Mouse (Mus musculus): ENCODE data around the gene Cd79a. TPM values are rescaled to one million over a fixed set of nuclear protein-coding genes. Genes with fewer than 3 reads are reported as not detected.

The Cd79a gene
- polyA plus RNA-seq, 1 experiment from 2014 or later = 32.0 TPM

DNA sequence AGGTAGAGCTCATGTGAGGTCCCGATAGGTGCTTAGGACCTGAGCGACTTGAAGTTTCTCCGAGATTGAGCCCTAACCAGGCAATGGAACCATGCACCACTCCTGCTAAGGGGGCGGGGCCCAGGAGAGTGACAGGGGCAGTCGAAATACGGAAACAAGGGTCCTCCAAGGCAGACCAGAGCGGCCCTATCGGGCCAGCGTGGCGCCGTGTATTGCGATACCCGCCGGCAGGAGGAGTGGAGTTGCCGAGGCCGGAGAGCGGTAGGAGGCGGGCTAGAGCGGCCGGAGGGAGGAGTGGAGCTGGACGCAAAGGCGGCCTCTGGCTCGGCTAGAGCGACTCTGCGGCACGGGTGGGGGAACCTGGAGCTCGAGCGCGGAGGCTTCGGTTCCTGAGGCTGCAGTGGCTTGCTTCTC lies 6.9 kb downstream of the Cd79a start:
- H3K4me1 ChIP-seq (ENCODE audit: insufficient read depth) = peaks cover 35% of the 10 kb centered on the region
- H3K9me3 ChIP-seq (ENCODE audit: low read length) = no peaks in the 10 kb centered on the region
- H3K4me2 ChIP-seq (ENCODE audit: low read depth, low read length) = peak overlapping the region; percentile 97
- peak overlapping the region; percentile 95 for H3K27ac ChIP-seq (ENCODE audit: low read depth)
- no peaks in the 10 kb centered on the region for H3K27me3 ChIP-seq (ENCODE audit: insufficient read depth, low read length)
- H3K4me3 ChIP-seq (ENCODE audit: low read depth, low read length) = peak overlapping the region; percentile 70
- peaks cover 17% of the 10 kb centered on the region for H3K36me3 ChIP-seq (replicated peaks; ENCODE audit: insufficient read depth, low read length)
- ATAC-seq = peak; percentile 96
- WGBS (ENCODE audit: insufficient replicate concordance) = under 1% methylated on average over 30 of the region's 30 CpGs
- H3K9ac ChIP-seq (replicated peaks) = peak overlapping the region; percentile 75
- TF ChIP-seq CTCF (IDR thresholded peaks at IDR 0.05; ENCODE audit: low read depth) (peak; percentile 81), EP300 (IDR thresholded peaks at IDR 0.05; ENCODE audit: low read depth) (peak; percentile 42; the same call in 1 of the 2 replicates)
- DNase-seq = peak; percentile 98

DNA sequence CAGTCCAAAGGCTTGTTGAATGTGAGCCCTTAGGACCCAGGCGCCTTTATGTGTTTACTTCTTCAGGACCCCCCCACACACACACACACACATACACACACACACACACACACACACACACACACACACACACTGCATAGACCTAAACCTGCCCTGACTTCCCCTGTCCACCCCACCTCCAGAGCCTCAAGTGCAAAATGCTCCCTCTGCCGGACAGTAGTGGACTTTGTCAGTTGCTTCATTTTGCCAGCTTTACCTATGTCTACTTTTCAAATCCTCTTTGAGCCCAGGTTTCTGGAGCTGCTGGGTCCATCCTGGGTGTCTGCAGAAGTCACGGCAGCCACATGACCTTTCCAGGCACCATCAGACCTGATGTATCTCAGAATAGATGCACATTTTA lies 7.8 kb downstream of the Cd79a start:
- Histone ChIP-seq H3K27ac (ENCODE audit: low read depth) (peak overlapping the region; percentile 86; the same call in 1 of the 2 replicates), H3K9me3 (ENCODE audit: low read length) (no peaks in the 10 kb centered on the region), H3K4me3 (ENCODE audit: low read depth, low read length) (peak overlapping the region; percentile 70), H3K36me3 (replicated peaks; ENCODE audit: insufficient read depth, low read length) (peaks cover 24% of the 10 kb centered on the region), H3K27me3 (ENCODE audit: insufficient read depth, low read length) (no peaks in the 10 kb centered on the region), H3K9ac (replicated peaks) (peak overlapping the region; percentile 75), H3K4me2 (ENCODE audit: low read depth, low read length) (peak overlapping the region; percentile 97), H3K4me1 (ENCODE audit: insufficient read depth) (peaks cover 35% of the 10 kb centered on the region)
- WGBS (ENCODE audit: insufficient replicate concordance) = 12% methylated on average over 3 of the region's 3 CpGs
- peak; percentile 20 for ATAC-seq
- TF ChIP-seq CTCF (IDR thresholded peaks at IDR 0.05; ENCODE audit: low read depth) = peak; percentile 94
- TF ChIP-seq EP300 (IDR thresholded peaks at IDR 0.05; ENCODE audit: low read depth) = no peak
- peak; percentile 80 for DNase-seq

DNA sequence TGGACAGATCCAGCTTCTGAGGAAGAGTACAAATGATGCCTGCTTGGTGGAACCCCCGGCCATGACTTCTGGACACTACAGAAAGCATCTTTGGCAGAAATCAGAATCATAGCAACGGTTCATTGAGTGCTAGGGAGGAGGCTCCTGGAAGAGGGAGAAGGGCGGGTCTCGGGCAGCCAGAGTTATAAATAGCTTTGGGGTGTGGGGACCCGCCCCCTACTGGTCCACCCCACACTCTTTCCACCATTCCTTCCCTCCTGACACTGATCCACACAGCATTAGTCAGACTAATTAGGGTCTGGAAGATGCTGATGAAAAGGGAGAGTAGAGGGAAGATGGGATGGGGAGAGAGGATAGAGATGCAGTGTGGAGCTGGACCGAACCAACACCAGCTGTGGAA lies 9.4 kb downstream of the Cd79a start:
- H3K4me1 ChIP-seq (ENCODE audit: insufficient read depth) = peaks cover 35% of the 10 kb centered on the region
- H3K4me3 ChIP-seq (ENCODE audit: low read depth, low read length) = no peak overlapping the region
- H3K27me3 ChIP-seq (ENCODE audit: insufficient read depth, low read length) = no peaks in the 10 kb centered on the region
- TF ChIP-seq EP300 (IDR thresholded peaks at IDR 0.05; ENCODE audit: low read depth) = no peak
- 0 out of 2 replicates have a peak, but pooled peaks have one; percentile 13 for TF ChIP-seq CTCF (IDR thresholded peaks at IDR 0.05; ENCODE audit: low read depth)
- ATAC-seq (no peak), DNase-seq (no peak)
- H3K4me2 ChIP-seq (ENCODE audit: low read depth, low read length) = peak overlapping the region; percentile 40; the same call in 1 of the 2 replicates
- no peaks in the 10 kb centered on the region for H3K9me3 ChIP-seq (ENCODE audit: low read length)
- H3K9ac ChIP-seq (replicated peaks) = no peak overlapping the region
- peaks cover 33% of the 10 kb centered on the region for H3K36me3 ChIP-seq (replicated peaks; ENCODE audit: insufficient read depth, low read length)
- 17% methylated on average over 6 of the region's 6 CpGs for WGBS (ENCODE audit: insufficient replicate concordance)
- H3K27ac ChIP-seq (ENCODE audit: low read depth) = no peak overlapping the region

DNA sequence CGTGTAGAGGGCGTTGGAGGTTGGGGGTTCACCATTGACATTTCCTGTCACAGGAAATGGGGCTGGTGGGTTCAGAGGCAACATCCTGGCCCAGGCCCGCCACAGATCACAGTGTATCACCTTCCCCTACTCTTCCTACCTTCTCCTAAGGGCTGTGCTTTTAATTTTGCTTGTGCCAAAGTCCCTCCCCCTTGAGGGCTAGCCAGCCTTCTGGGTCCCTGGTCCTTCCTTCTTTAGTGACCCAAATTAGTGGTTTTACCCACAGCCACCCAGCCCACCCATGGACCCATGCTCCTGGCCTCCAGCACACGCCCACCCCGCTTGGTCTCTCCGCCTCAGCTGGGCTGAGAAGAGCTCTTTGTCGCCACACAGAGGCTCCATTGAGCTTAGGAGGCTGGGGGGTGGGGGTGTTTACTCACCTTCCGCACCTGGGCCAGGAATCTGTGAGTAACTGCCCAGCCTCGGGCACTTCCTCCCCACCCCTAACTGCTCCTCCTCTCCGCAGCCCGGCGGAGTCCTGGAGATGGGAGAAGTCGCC lies 10.1 kb downstream of the Cd79a start:
- WGBS (ENCODE audit: insufficient replicate concordance) = 41% methylated on average over 12 of the region's 13 CpGs
- peak overlapping the region; percentile 40 for H3K4me2 ChIP-seq (ENCODE audit: low read depth, low read length)
- H3K4me3 ChIP-seq (ENCODE audit: low read depth, low read length) = no peak overlapping the region
- 0 out of 2 replicates have a peak overlapping the region, but pooled peaks have one; percentile 0 for H3K27ac ChIP-seq (ENCODE audit: low read depth)
- no peak for DNase-seq
- ATAC-seq = no peak
- peak; percentile 35 for TF ChIP-seq CTCF (IDR thresholded peaks at IDR 0.05; ENCODE audit: low read depth)
- TF ChIP-seq EP300 (IDR thresholded peaks at IDR 0.05; ENCODE audit: low read depth) = no peak
- H3K9me3 ChIP-seq (ENCODE audit: low read length) = no peaks in the 10 kb centered on the region
- peaks cover 32% of the 10 kb centered on the region for H3K4me1 ChIP-seq (ENCODE audit: insufficient read depth)
- 0 out of 2 replicates have a peak overlapping the region, but pooled peaks have one; percentile 27 for H3K9ac ChIP-seq (replicated peaks)
- H3K36me3 ChIP-seq (replicated peaks; ENCODE audit: insufficient read depth, low read length) = peaks cover 41% of the 10 kb centered on the region
- no peaks in the 10 kb centered on the region for H3K27me3 ChIP-seq (ENCODE audit: insufficient read depth, low read length)

DNA sequence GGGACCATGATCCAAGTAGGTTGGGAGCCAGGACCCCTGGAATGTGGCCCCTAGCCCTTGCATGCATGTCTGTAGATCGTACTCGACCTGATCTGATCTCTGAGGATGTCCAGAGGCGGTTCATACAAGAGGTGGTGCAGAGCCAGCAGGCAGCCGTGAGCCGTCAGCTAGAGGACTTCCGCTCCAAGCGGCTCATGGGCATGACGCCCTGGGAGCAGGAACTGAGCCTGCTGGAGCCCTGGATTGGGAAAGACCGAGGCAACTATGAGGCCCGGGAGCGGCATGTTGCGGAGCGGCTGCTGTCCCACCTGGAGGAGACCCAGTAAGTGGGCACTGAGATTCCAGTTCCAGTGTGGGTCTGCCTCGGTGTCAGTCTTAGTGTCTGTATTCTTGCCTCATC lies 15.3 kb downstream of the Cd79a start:
- H3K36me3 ChIP-seq (replicated peaks; ENCODE audit: insufficient read depth, low read length) = peaks cover 55% of the 10 kb centered on the region
- DNase-seq (no peak), ATAC-seq (no peak)
- WGBS (ENCODE audit: insufficient replicate concordance) = 90% methylated on average over 14 of the region's 14 CpGs
- TF ChIP-seq CTCF (IDR thresholded peaks at IDR 0.05; ENCODE audit: low read depth) (no peak), EP300 (IDR thresholded peaks at IDR 0.05; ENCODE audit: low read depth) (no peak)
- H3K9ac ChIP-seq (replicated peaks) = no peak overlapping the region
- H3K4me1 ChIP-seq (ENCODE audit: insufficient read depth) = no peaks in the 10 kb centered on the region; the same call in 1 of the 2 replicates
- no peaks in the 10 kb centered on the region for H3K27me3 ChIP-seq (ENCODE audit: insufficient read depth, low read length)
- no peak overlapping the region for H3K4me2 ChIP-seq (ENCODE audit: low read depth, low read length)
- H3K27ac ChIP-seq (ENCODE audit: low read depth) = no peak overlapping the region
- H3K4me3 ChIP-seq (ENCODE audit: low read depth, low read length) = no peak overlapping the region
- no peaks in the 10 kb centered on the region for H3K9me3 ChIP-seq (ENCODE audit: low read length)

DNA sequence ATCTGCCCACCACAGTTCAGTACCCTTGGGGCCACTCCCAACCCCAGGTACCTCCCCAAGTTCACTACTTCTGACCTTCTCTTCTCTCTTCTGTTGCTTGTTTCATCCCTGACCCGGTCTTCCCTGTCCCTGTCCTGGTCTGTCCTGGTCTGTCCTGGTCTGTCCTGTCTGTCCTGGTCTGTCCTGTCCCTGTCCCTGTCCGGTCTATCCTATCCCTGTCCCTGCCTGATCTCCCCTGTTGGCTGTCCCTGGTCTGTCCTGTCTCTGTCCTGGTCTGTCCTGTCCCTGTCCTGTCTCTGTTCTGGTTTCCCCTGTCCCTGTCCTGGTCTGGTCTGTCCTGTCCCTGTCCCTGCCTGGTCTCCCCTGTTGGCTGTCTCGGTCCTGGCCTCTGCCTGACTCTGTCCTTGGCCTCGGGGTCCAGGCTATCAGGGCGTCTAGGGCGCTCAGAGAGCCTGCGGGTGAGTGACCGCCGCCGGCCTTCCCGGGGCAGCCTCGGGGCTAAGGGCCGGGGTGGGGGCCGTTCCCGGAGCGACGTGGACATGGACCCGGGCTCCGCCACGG lies 21.7 kb downstream of the Cd79a start:
- no peak for TF ChIP-seq CTCF (IDR thresholded peaks at IDR 0.05; ENCODE audit: low read depth)
- no peak for TF ChIP-seq EP300 (IDR thresholded peaks at IDR 0.05; ENCODE audit: low read depth)
- DNase-seq (no peak), ATAC-seq (no peak)
- Histone ChIP-seq H3K4me1 (ENCODE audit: insufficient read depth) (no peaks in the 10 kb centered on the region), H3K9ac (replicated peaks) (no peak overlapping the region), H3K27me3 (ENCODE audit: insufficient read depth, low read length) (no peaks in the 10 kb centered on the region), H3K36me3 (replicated peaks; ENCODE audit: insufficient read depth, low read length) (peaks cover 64% of the 10 kb centered on the region), H3K9me3 (ENCODE audit: low read length) (no peaks in the 10 kb centered on the region), H3K4me3 (ENCODE audit: low read depth, low read length) (no peak overlapping the region), H3K4me2 (ENCODE audit: low read depth, low read length) (no peak overlapping the region), H3K27ac (ENCODE audit: low read depth) (no peak overlapping the region)
- WGBS (ENCODE audit: insufficient replicate concordance) = 85% methylated on average over 20 of the region's 20 CpGs
